Mouse (Mus musculus): ENCODE results near the gene Pdcd5. TPM values are rescaled to one million over a fixed set of nuclear protein-coding genes. Genes with fewer than 3 reads are reported as not detected.

Pdcd5 gene
- total RNA-seq, 2 experiments from 2014 or later: 95.0 to 104 TPM

Other genes with a start within 250 kb of the Pdcd5 start
- gene Slc7a9, start 198.7 kb downstream of the Pdcd5 start, total RNA-seq (2021): not detected
- gene Tdrd12, start 109.8 kb downstream of the Pdcd5 start, total RNA-seq (2021): under 1 TPM in 1 of 2 experiments, not detected in 1; 0.42 TPM
- 10 to 100 TPM; 75.1 to 83.7 TPM for gene Nudt19, start 91.2 kb downstream of the Pdcd5 start, total RNA-seq (2021)
- under 1 TPM; 0.03 to 0.06 TPM for gene Rgs9bp, start 61.9 kb downstream of the Pdcd5 start, total RNA-seq (2021)
- 10 to 100 TPM; 12.3 to 12.6 TPM for gene Ankrd27, start 61.3 kb downstream of the Pdcd5 start, total RNA-seq (2021)
- gene Dpy19l3, start 106.9 kb upstream of the Pdcd5 start, total RNA-seq (2021): 1 to 10 TPM; 2.1 to 4.6 TPM
- gene Zfp507, start 155.5 kb upstream of the Pdcd5 start, total RNA-seq (2021): 10 to 100 TPM; 11.3 to 12.3 TPM

Data from heart, postnatal 25 days (tissue).